Mouse (Mus musculus): ENCODE data around the gene Gabpa.

GRCm38 (mm10) chr16:84875718-84876035 lies 41.0 kb downstream of the Gabpa start:
- TF ChIP-seq CTCF (IDR thresholded peaks at IDR 0.05; ENCODE audit: control insufficient read depth, insufficient read depth, insufficient read length) (no peak), MYOG (IDR thresholded peaks at IDR 0.05; ENCODE audit: control insufficient read depth, extremely low read depth, insufficient read length) (no peak), USF1 (IDR thresholded peaks at IDR 0.05; ENCODE audit: low read depth) (no peak), MAX (IDR thresholded peaks at IDR 0.05) (no peak), MYOD1 (IDR thresholded peaks at IDR 0.05; ENCODE audit: control insufficient read depth, insufficient read length, low read depth) (no peak), CEBPB (IDR thresholded peaks at IDR 0.05; ENCODE audit: low read depth) (no peak)
